Mouse (Mus musculus) hindbrain, embryonic 10.5 days (tissue): ENCODE measurements at regions not wholly inside any gene's neighbourhood (a gene's known extent, or its start where the extent isn't known, plus 50 kb on each side); places are given as distances from the start of the nearest gene placed in this dataset.

Experiments used
- DNase-seq: peaks from one replicate; pipeline ENCODE4 v3.0.0-alpha.2; 2017; ENCODE audit warnings: low spot score
- H3K27ac ChIP-seq: fragments of 300-500 bp; sonication (generic); 2 replicates; pipeline ENCODE4 v1.5.1; 2016; ENCODE audit warnings: mild to moderate bottlenecking, moderate library complexity
- H3K27me3 ChIP-seq: fragments of 300-500 bp; sonication (generic); 2 replicates; pipeline ENCODE4 v1.6.1; 2016; ENCODE audit warnings: mild to moderate bottlenecking; ENCODE audit not compliant: poor library complexity, insufficient read depth, severe bottlenecking
- H3K36me3 ChIP-seq: fragments of 300-500 bp; sonication (generic); 2 replicates; pipeline ENCODE4 v1.6.1; 2016; ENCODE audit warnings: mild to moderate bottlenecking, moderate library complexity
- H3K4me1 ChIP-seq: fragments of 300-500 bp; sonication (generic); replicated peaks from 2 replicates; pipeline ENCODE4 v1.6.1; 2016; ENCODE audit warnings: mild to moderate bottlenecking
- H3K4me3 ChIP-seq: fragments of 300-500 bp; sonication (generic); 2 replicates; pipeline ENCODE4 v1.5.1; 2016; ENCODE audit warnings: mild to moderate bottlenecking, moderate library complexity
- H3K9me3 ChIP-seq: fragments of 300-500 bp; sonication (generic); 2 replicates; pipeline ENCODE4 v1.6.1; 2016; ENCODE audit warnings: mild to moderate bottlenecking, moderate library complexity
- WGBS: fragments of 180-500 bp; shearing (Covaris S2); methylation state at CpG from one replicate; pipeline ENCODE4 v1.1.7; 2016; 5-methylcytosine and 5-hydroxymethylcytosine counted together

DNA sequence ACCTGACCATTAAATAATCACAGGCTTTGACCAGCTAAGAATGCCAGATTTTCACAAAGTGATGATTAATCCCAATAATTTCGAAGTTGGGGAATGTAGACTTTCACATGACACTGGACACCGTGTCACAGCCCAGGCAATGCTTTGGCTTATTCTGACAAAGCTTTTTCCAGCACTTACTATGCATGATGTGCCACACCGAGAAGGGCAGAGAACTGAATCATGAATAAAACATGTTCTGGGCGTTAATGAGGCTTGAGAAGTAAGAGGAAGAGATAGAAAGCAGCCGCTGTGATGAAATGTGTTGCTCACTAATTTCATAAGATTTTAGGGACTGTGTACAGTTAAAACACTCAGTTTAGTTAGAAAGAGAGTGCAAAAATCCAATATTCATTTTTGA, 326.8 kb downstream of the Csnka2ip start:
- no peak overlapping the region for H3K4me3 ChIP-seq
- H3K27me3 ChIP-seq: no peaks in the 10 kb centered on the region
- peaks cover 18% of the 10 kb centered on the region for H3K4me1 ChIP-seq
- no peaks in the 10 kb centered on the region for H3K9me3 ChIP-seq
- peak; percentile 12 for DNase-seq
- H3K27ac ChIP-seq: 0 out of 2 replicates have a peak overlapping the region, but pooled peaks have one; percentile 25
- 33% methylated on average over 5 of the region's 5 CpGs for WGBS
- H3K36me3 ChIP-seq: no peaks in the 10 kb centered on the region

DNA sequence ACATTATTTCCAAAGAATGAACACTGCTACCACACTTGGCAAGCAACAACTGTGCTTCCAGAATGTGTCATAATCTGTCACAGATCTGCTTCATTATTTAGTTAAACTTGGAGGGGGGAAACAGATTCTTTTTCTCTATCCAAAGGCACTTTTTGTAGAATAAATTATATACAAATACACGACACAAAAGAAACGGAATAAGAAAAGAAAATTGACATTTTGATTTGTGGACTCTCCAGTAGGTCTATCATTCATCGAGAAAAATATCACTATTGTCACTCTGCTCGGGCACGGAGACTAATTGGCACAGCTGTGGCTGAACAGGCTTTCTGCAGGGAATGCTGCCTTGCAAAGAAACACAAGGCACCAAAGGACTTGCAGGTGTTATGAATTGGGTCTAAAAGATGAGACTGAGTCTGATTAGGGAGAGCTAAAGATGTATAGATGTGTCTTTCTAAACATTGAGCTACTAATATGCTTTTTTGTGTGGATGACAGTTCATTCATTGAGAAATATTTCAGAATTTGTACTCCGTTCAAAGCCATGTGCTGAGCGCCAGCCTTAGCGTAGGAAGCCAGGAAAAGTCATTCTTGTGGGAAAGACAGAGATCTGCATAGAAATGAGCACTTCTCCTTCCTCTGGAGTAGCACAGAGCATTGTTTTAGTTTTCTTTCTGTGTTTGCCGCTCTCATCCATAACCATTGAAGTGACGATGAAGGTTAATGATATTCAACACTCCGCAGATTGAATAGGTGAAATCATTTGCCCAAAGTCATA, 337.1 kb downstream of the Csnka2ip start:
- WGBS: 74% methylated on average over 11 of the region's 11 CpGs
- no peak overlapping the region for H3K27ac ChIP-seq
- no peak overlapping the region for H3K4me3 ChIP-seq
- H3K36me3 ChIP-seq: no peaks in the 10 kb centered on the region
- H3K9me3 ChIP-seq: no peaks in the 10 kb centered on the region
- peak; percentile 7 for DNase-seq
- H3K27me3 ChIP-seq: no peaks in the 10 kb centered on the region
- 0 out of 2 replicates have a peak, but pooled peaks cover 3% of the 10 kb centered on the region for H3K4me1 ChIP-seq

DNA sequence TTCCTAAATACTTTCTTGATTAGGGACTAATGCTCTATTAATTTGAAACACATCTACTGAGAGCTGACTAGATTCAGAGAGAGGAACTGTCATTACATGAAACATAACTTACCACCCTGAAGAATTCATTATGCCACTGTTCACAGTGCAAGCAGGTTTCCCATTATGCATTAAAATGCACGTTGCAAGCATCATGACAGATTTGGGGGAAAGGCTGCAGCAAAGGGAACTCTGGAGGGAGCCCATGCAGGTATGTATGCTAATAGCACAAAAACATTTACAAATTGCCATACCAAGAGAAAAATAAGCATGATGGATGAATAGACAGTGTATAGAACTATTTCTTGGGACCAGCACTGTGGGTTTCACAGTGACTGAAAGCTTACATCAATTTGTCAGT, 351.1 kb downstream of the Csnka2ip start:
- 72% methylated on average over 1 of the region's 1 CpGs for WGBS
- H3K4me3 ChIP-seq: no peak overlapping the region

DNA sequence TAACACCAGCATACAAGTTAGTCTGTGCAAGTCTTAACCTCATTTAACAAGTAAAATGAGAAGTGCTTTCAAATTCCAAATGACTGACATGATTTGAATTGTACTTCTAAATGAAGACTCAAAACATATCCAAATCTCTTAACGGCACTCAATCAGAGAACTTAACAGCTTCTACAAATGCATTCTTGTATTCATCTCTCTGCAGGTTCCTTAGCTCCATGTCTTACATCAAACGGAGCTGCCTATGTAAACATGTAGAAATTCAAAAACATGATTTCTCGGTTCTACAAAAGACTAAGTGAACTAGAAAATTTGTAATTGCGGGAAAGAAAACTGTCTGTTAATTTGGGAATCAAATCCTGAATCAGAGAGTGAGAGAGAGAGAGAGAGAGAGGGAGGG, 353.5 kb downstream of the Csnka2ip start:
- H3K4me1 ChIP-seq: no peaks in the 10 kb centered on the region
- H3K4me3 ChIP-seq: no peak overlapping the region
- DNase-seq: no peak
- H3K9me3 ChIP-seq: no peaks in the 10 kb centered on the region
- WGBS: 75% methylated on average over 4 of the region's 4 CpGs
- no peaks in the 10 kb centered on the region for H3K27me3 ChIP-seq
- no peaks in the 10 kb centered on the region for H3K36me3 ChIP-seq
- H3K27ac ChIP-seq: no peak overlapping the region

More for the DNA sequence above, 351.1 kb downstream of the Csnka2ip start:
- no peaks in the 10 kb centered on the region for H3K9me3 ChIP-seq
- H3K36me3 ChIP-seq: no peaks in the 10 kb centered on the region
- H3K27me3 ChIP-seq: no peaks in the 10 kb centered on the region
- no peak for DNase-seq
- H3K27ac ChIP-seq: no peak overlapping the region
- H3K4me1 ChIP-seq: no peaks in the 10 kb centered on the region

DNA sequence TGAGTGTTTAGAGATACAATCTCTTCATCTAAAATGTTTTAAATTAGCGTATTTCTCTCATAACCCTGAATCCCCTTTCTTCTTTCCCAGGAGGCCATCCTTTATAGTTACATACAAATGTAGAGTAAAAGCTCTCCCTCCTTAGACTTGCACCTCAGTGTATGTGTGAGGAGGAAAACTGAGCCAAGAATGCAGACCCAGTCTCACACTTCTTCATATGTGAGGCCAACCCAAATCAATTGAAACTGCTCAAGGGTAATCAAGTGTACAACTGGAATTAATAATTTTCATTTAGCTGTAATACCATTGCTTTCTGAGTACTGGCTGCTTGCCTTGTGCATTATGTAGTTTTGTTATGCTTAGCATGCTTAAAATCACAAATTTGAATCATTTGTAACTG, 356.3 kb downstream of the Csnka2ip start:
- no peaks in the 10 kb centered on the region for H3K36me3 ChIP-seq
- no peaks in the 10 kb centered on the region for H3K9me3 ChIP-seq
- 89% methylated on average over 1 of the region's 1 CpGs for WGBS
- H3K27ac ChIP-seq: no peak overlapping the region
- no peaks in the 10 kb centered on the region for H3K27me3 ChIP-seq
- DNase-seq: no peak
- H3K4me1 ChIP-seq: no peaks in the 10 kb centered on the region
- no peak overlapping the region for H3K4me3 ChIP-seq

DNA sequence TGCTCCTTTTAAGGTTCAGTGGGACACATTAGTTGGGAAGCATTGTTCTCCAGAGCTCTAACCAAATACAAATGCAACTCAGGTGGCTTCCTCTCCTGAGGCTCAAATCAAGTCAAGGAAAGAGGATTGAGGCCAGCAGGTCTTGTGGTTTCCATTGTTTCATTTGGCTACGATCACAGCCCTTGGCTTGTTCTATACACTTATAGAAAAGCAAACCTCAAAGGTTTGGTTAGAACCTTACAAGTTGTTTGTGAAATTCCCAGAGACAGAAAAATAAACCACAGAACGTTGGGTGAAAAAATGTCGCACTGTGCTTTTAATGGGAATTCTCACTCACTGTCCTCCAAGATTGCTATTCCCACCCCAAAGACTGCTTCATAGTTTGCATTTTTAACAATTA, 360.4 kb upstream of the Epha3 start:
- no peaks in the 10 kb centered on the region for H3K4me1 ChIP-seq
- WGBS: 83% methylated on average over 3 of the region's 3 CpGs
- DNase-seq: no peak

DNA sequence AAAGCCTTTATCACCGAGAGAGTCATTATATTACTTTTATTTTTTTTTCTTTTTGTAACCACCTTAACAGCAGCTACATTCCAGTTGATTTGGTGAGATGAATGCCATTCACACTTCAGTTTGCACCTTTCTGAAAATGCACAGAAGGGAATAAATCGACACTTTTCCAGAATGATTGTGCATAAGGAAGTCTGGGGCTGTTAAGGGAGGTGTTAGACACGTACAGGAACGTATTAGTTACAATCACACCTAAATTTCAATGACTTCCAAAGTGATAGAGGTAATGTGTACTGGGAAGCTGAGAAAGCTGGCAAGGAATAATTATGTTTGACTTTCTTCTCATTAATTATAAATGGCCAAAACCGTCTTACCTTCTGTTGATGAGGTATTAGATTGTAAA, 352.7 kb upstream of the Epha3 start:
- 88% methylated on average over 5 of the region's 5 CpGs for WGBS
- H3K27ac ChIP-seq: no peak overlapping the region
- no peaks in the 10 kb centered on the region for H3K9me3 ChIP-seq
- DNase-seq: no peak
- H3K4me1 ChIP-seq: no peaks in the 10 kb centered on the region
- no peak overlapping the region for H3K4me3 ChIP-seq
- no peaks in the 10 kb centered on the region for H3K36me3 ChIP-seq
- H3K27me3 ChIP-seq: no peaks in the 10 kb centered on the region

More for the DNA sequence above, 360.4 kb upstream of the Epha3 start:
- H3K4me3 ChIP-seq: no peak overlapping the region
- H3K9me3 ChIP-seq: no peaks in the 10 kb centered on the region
- no peaks in the 10 kb centered on the region for H3K36me3 ChIP-seq
- H3K27ac ChIP-seq: no peak overlapping the region
- H3K27me3 ChIP-seq: no peaks in the 10 kb centered on the region

DNA sequence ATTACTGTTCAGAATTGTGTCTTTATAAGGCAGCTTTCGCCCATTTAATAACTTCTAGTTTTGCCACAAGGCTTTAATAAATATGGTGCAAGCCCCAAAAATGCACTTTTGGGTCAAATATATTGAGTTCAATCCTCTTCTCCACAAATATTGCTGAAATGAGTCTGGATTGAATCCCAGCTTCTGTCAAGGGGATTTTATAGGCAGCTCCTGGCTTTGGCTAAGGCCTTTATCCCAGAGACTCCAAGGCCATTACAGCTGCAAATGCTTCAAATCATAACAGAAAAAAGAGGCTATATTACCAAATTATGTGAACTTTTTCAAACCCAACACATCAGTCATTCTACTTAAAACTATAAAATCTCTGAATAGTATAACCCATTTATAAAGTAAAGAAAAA, 347.9 kb upstream of the Epha3 start:
- no peaks in the 10 kb centered on the region for H3K9me3 ChIP-seq
- H3K4me1 ChIP-seq: no peaks in the 10 kb centered on the region
- no peak overlapping the region for H3K27ac ChIP-seq
- H3K4me3 ChIP-seq: no peak overlapping the region
- 90% methylated on average over 1 of the region's 1 CpGs for WGBS
- no peaks in the 10 kb centered on the region for H3K27me3 ChIP-seq
- no peaks in the 10 kb centered on the region for H3K36me3 ChIP-seq
- no peak for DNase-seq

DNA sequence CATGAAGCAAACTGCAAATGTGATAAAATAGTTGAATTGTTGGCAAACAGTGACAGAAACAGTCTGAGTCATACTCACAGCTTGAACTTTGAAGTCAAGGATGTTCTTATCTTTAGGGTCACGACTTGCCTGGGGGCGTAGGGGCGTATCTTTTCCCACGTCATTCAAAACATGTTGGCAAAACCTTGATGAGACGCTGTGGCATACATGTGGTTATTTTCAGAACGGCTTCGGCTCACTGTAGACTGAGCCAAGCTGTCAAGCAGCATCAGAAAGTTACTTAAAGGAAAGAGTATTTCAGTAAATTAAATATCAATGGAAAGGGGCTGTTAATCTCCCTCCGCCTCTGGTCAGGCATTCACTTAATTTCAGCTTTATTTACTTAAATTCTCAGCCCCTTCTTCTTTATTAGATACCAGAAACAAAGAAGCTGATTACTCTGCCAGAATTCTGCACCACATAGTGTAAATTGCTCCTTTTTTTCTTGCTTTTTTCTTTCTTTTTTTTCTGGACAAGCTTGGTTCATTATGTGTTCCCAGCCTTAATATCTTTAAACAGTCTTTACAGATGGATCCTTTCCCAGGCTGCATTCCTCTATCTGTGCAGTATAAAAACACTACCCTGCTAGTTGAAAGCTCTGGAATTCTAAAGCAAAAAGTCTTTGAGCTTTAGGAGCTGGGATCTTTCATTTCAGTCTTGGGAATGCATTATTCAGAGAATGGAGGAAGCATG, 302.9 kb upstream of the Epha3 start:
- Histone ChIP-seq H3K36me3 (no peaks in the 10 kb centered on the region), H3K9me3 (no peaks in the 10 kb centered on the region), H3K27me3 (no peaks in the 10 kb centered on the region), H3K27ac (peak overlapping the region; percentile 35; the same call in 1 of the 2 replicates), H3K4me1 (peaks cover 13% of the 10 kb centered on the region), H3K4me3 (no peak overlapping the region)
- no peak for DNase-seq
- WGBS: 64% methylated on average over 8 of the region's 8 CpGs

DNA sequence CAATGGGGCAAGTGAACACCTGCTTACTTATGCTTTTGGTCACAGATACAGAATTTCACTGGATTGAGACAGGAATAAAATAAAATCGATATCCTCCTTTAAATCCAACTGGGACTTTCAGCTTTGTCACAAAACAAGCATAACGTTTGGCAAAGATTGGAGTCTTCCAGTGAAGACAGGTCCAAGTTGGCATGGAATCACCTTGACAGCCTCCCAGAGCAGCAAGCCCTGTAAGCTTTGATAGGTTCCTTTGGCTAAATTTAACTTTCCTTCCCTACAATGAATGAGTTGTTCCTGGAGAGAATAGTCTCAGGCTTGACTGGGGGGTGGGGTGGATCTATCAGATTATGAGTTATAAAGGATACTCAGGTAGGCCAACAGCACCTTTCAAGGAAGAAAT, 302.1 kb upstream of the Epha3 start:
- Histone ChIP-seq H3K4me3 (no peak overlapping the region), H3K9me3 (no peaks in the 10 kb centered on the region), H3K27me3 (no peaks in the 10 kb centered on the region), H3K36me3 (no peaks in the 10 kb centered on the region), H3K27ac (no peak overlapping the region), H3K4me1 (peaks cover 13% of the 10 kb centered on the region)
- no peak for DNase-seq
- 86% methylated on average over 2 of the region's 2 CpGs for WGBS

DNA sequence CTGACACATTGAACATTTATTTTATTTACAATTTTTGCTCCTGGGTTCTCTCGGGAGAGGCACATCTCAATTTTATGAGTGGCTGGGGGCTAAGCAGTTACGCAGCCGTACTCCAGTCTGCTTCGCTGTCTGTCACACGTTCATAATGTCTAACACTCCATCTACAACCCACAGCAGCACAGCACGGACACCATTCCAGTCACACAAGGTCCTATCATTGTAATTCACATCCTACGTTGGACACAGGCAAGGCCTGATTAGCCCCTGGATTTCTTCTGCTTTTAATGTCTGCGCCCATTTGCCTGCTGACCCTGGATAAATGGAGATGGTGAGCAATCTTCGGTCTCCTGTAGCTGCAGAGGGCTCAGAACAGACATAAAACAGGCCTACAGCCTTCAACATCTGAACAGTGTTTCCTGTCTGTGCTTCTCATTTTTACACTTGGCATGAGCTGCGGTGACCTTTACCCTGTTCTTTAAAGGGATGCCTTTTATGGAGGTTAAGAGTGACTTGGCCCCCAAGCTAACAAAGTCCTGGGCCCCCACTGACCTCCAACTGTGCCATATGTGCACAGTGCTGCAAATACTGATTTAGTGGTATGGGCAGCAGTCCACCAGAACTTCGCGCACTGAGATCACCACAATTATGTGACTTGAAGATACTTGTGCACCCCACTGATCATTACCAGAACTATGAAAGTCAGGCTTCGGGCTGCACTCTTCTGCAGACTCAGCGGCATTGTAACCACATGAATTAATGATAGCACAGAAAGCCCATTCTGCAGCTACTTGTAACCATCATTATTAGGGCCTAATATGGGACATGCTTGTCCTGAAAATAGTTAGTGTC, 281.9 kb upstream of the Epha3 start:
- peak; percentile 36 for DNase-seq
- H3K36me3 ChIP-seq: no peaks in the 10 kb centered on the region
- H3K9me3 ChIP-seq: no peaks in the 10 kb centered on the region
- 67% methylated on average over 14 of the region's 14 CpGs for WGBS
- peaks cover 5% of the 10 kb centered on the region for H3K4me1 ChIP-seq
- no peaks in the 10 kb centered on the region for H3K27me3 ChIP-seq
- 0 out of 2 replicates have a peak overlapping the region, but pooled peaks have one; percentile 23 for H3K27ac ChIP-seq
- H3K4me3 ChIP-seq: no peak overlapping the region
